Mouse (Mus musculus): ENCODE results near the gene S1pr2. TPM values are rescaled to one million over a fixed set of nuclear protein-coding genes. Genes with fewer than 3 reads are reported as not detected.

The S1pr2 gene
- polyA plus RNA-seq, 1 experiment from 2014 or later = 24.8 TPM

- ATAC-seq (ENCODE audit: insufficient read depth, low FRiP score, low TSS enrichment) = no peak
Measured at GRCm38 (mm10) chr9:20966747-20967146, 9.8 kb downstream of the S1pr2 start.

GRCm38 (mm10) chr9:20966008-20966407 is 10.6 kb downstream of the S1pr2 start:
- H3K27me3 ChIP-seq (ENCODE audit: control insufficient read depth, insufficient read depth, low read length) = no peaks in the 10 kb centered on the region
- ATAC-seq (ENCODE audit: insufficient read depth, low FRiP score, low TSS enrichment) (no peak), DNase-seq (ENCODE audit: low spot score) (no peak)
- H3K9ac ChIP-seq (ENCODE audit: low read length) = no peak overlapping the region
- no peaks in the 10 kb centered on the region for H3K4me1 ChIP-seq (ENCODE audit: control insufficient read depth, insufficient read depth, low read length)
- H3K4me2 ChIP-seq (ENCODE audit: low read depth) = no peak overlapping the region
- WGBS = 78% methylated on average over 3 of the region's 3 CpGs
- peaks cover 5% of the 10 kb centered on the region for H3K36me3 ChIP-seq (ENCODE audit: control insufficient read depth, insufficient read depth, low read length)
- no peaks in the 10 kb centered on the region for H3K9me3 ChIP-seq (ENCODE audit: control insufficient read depth, low read length)
- no peak overlapping the region for H3K27ac ChIP-seq (ENCODE audit: low read depth, low read length)
- no peak overlapping the region for H3K4me3 ChIP-seq (ENCODE audit: low read depth, low read length)

More at GRCm38 (mm10) chr9:20966747-20967146, 9.8 kb downstream of the S1pr2 start:
- Histone ChIP-seq H3K9me3 (ENCODE audit: control insufficient read depth, low read length) (no peaks in the 10 kb centered on the region), H3K27me3 (ENCODE audit: control insufficient read depth, insufficient read depth, low read length) (no peaks in the 10 kb centered on the region), H3K36me3 (ENCODE audit: control insufficient read depth, insufficient read depth, low read length) (peaks cover 5% of the 10 kb centered on the region), H3K9ac (ENCODE audit: low read length) (no peak overlapping the region), H3K4me3 (ENCODE audit: low read depth, low read length) (no peak overlapping the region), H3K4me1 (ENCODE audit: control insufficient read depth, insufficient read depth, low read length) (no peaks in the 10 kb centered on the region), H3K27ac (ENCODE audit: low read depth, low read length) (no peak overlapping the region), H3K4me2 (ENCODE audit: low read depth) (no peak overlapping the region)
- no peak for DNase-seq (ENCODE audit: low spot score)
- 80% methylated on average over 5 of the region's 5 CpGs for WGBS

GRCm38 (mm10) chr9:20965606-20966005 is 11.0 kb downstream of the S1pr2 start:
- DNase-seq (ENCODE audit: low spot score) = no peak
- no peak overlapping the region for H3K27ac ChIP-seq (ENCODE audit: low read depth, low read length)
- H3K36me3 ChIP-seq (ENCODE audit: control insufficient read depth, insufficient read depth, low read length) = peaks cover 5% of the 10 kb centered on the region
- no peak overlapping the region for H3K9ac ChIP-seq (ENCODE audit: low read length)
- H3K4me3 ChIP-seq (ENCODE audit: low read depth, low read length) = no peak overlapping the region
- H3K4me1 ChIP-seq (ENCODE audit: control insufficient read depth, insufficient read depth, low read length) = no peaks in the 10 kb centered on the region
- H3K9me3 ChIP-seq (ENCODE audit: control insufficient read depth, low read length) = no peaks in the 10 kb centered on the region
- no peak for ATAC-seq (ENCODE audit: insufficient read depth, low FRiP score, low TSS enrichment)
- H3K27me3 ChIP-seq (ENCODE audit: control insufficient read depth, insufficient read depth, low read length) = no peaks in the 10 kb centered on the region
- WGBS = 87% methylated on average over 4 of the region's 4 CpGs
- no peak overlapping the region for H3K4me2 ChIP-seq (ENCODE audit: low read depth)

- H3K36me3 ChIP-seq (ENCODE audit: control insufficient read depth, insufficient read depth, low read length) = peaks cover 2% of the 10 kb centered on the region
- DNase-seq (ENCODE audit: low spot score) (no peak), ATAC-seq (ENCODE audit: insufficient read depth, low FRiP score, low TSS enrichment) (no peak)
- no peaks in the 10 kb centered on the region for H3K9me3 ChIP-seq (ENCODE audit: control insufficient read depth, low read length)
- H3K4me2 ChIP-seq (ENCODE audit: low read depth) = no peak overlapping the region
- no peaks in the 10 kb centered on the region for H3K27me3 ChIP-seq (ENCODE audit: control insufficient read depth, insufficient read depth, low read length)
- no peak overlapping the region for H3K27ac ChIP-seq (ENCODE audit: low read depth, low read length)
- no peak overlapping the region for H3K9ac ChIP-seq (ENCODE audit: low read length)
- 83% methylated on average over 9 of the region's 9 CpGs for WGBS
- no peak overlapping the region for H3K4me3 ChIP-seq (ENCODE audit: low read depth, low read length)
- no peaks in the 10 kb centered on the region for H3K4me1 ChIP-seq (ENCODE audit: control insufficient read depth, insufficient read depth, low read length)
Measured at GRCm38 (mm10) chr9:20961557-20961956, 15.0 kb downstream of the S1pr2 start.

GRCm38 (mm10) chr9:20959430-20959938 is 17.1 kb downstream of the S1pr2 start, which contains the start of gene Dnmt1:
Dnmt1 (minus strand) TSS chr9:20959888.
- Histone ChIP-seq H3K9ac (ENCODE audit: low read length) (no peak within 1 kb of the TSS), H3K27me3 (ENCODE audit: control insufficient read depth, insufficient read depth, low read length) (no peaks in the 10 kb centered on the region), H3K4me2 (ENCODE audit: low read depth) (no peak within 1 kb of the TSS), H3K36me3 (ENCODE audit: control insufficient read depth, insufficient read depth, low read length) (no peaks in the 10 kb centered on the region), H3K4me3 (ENCODE audit: low read depth, low read length) (no peak within 1 kb of the TSS), H3K4me1 (ENCODE audit: control insufficient read depth, insufficient read depth, low read length) (no peaks in the 10 kb centered on the region), H3K9me3 (ENCODE audit: control insufficient read depth, low read length) (no peaks in the 10 kb centered on the region), H3K27ac (ENCODE audit: low read depth, low read length) (no peak within 1 kb of the TSS)
- no peak for DNase-seq (ENCODE audit: low spot score)
- WGBS = 89% methylated on average over 2 of the region's 2 CpGs
- ATAC-seq (ENCODE audit: insufficient read depth, low FRiP score, low TSS enrichment) = no peak

- no peak overlapping the region for H3K4me3 ChIP-seq (ENCODE audit: low read depth, low read length)
- H3K4me1 ChIP-seq (ENCODE audit: control insufficient read depth, insufficient read depth, low read length) = no peaks in the 10 kb centered on the region
- H3K4me2 ChIP-seq (ENCODE audit: low read depth) = no peak overlapping the region
- no peaks in the 10 kb centered on the region for H3K27me3 ChIP-seq (ENCODE audit: control insufficient read depth, insufficient read depth, low read length)
- no peaks in the 10 kb centered on the region for H3K36me3 ChIP-seq (ENCODE audit: control insufficient read depth, insufficient read depth, low read length)
- no peaks in the 10 kb centered on the region for H3K9me3 ChIP-seq (ENCODE audit: control insufficient read depth, low read length)
- H3K9ac ChIP-seq (ENCODE audit: low read length) = no peak overlapping the region
- no peak for ATAC-seq (ENCODE audit: insufficient read depth, low FRiP score, low TSS enrichment)
- no peak overlapping the region for H3K27ac ChIP-seq (ENCODE audit: low read depth, low read length)
- WGBS = 68% methylated on average over 3 of the region's 3 CpGs
- no peak for DNase-seq (ENCODE audit: low spot score)
Measured at GRCm38 (mm10) chr9:20956989-20957388, 19.6 kb downstream of the S1pr2 start.

- Histone ChIP-seq H3K36me3 (ENCODE audit: control insufficient read depth, insufficient read depth, low read length) (no peaks in the 10 kb centered on the region), H3K9me3 (ENCODE audit: control insufficient read depth, low read length) (no peaks in the 10 kb centered on the region), H3K4me1 (ENCODE audit: control insufficient read depth, insufficient read depth, low read length) (0 out of 2 replicates have a peak, but pooled peaks cover 6% of the 10 kb centered on the region), H3K9ac (ENCODE audit: low read length) (peak overlapping the region; percentile 67), H3K4me2 (ENCODE audit: low read depth) (peak overlapping the region; percentile 85), H3K4me3 (ENCODE audit: low read depth, low read length) (peak overlapping the region; percentile 69), H3K27me3 (ENCODE audit: control insufficient read depth, insufficient read depth, low read length) (no peaks in the 10 kb centered on the region), H3K27ac (ENCODE audit: low read depth, low read length) (0 out of 2 replicates have a peak overlapping the region, but pooled peaks have one; percentile 7)
- under 1% methylated on average over 51 of the region's 51 CpGs for WGBS
- DNase-seq (ENCODE audit: low spot score) (peak; percentile 96), ATAC-seq (ENCODE audit: insufficient read depth, low FRiP score, low TSS enrichment) (peak; percentile 93)
Measured at GRCm38 (mm10) chr9:20952520-20953227, 23.9 kb downstream of the S1pr2 start.

- no peaks in the 10 kb centered on the region for H3K9me3 ChIP-seq (ENCODE audit: control insufficient read depth, low read length)
- no peaks in the 10 kb centered on the region for H3K27me3 ChIP-seq (ENCODE audit: control insufficient read depth, insufficient read depth, low read length)
- peak overlapping the region; percentile 69 for H3K4me3 ChIP-seq (ENCODE audit: low read depth, low read length)
- peak overlapping the region; percentile 67 for H3K9ac ChIP-seq (ENCODE audit: low read length)
- no peaks in the 10 kb centered on the region for H3K36me3 ChIP-seq (ENCODE audit: control insufficient read depth, insufficient read depth, low read length)
- H3K4me2 ChIP-seq (ENCODE audit: low read depth) = peak overlapping the region; percentile 85
- peak; percentile 75 for ATAC-seq (ENCODE audit: insufficient read depth, low FRiP score, low TSS enrichment)
- DNase-seq (ENCODE audit: low spot score) = no peak
- 0 out of 2 replicates have a peak overlapping the region, but pooled peaks have one; percentile 7 for H3K27ac ChIP-seq (ENCODE audit: low read depth, low read length)
- WGBS = under 1% methylated on average over 17 of the region's 17 CpGs
- 0 out of 2 replicates have a peak, but pooled peaks cover 6% of the 10 kb centered on the region for H3K4me1 ChIP-seq (ENCODE audit: control insufficient read depth, insufficient read depth, low read length)
Measured at GRCm38 (mm10) chr9:20951966-20952519, 24.5 kb downstream of the S1pr2 start.

All from neural tube, embryonic 11.5 days (tissue).